Mouse (Mus musculus) stomach, postnatal 0 days (tissue): ENCODE measurements around the gene Orc5. TPM values are rescaled to one million over a fixed set of nuclear protein-coding genes. Genes with fewer than 3 reads are reported as not detected.
"Not testable (repeated sequence)": the region's sequence is repeated elsewhere in the genome, so short reads cannot be mapped to it uniquely, and the experiment has no call there.

Experiments used
- ATAC-seq: fragments of 200-750 bp; cut with Nextera tagmentation; 2 replicates; pipeline ENCODE4 v1.8.0; 2017; ENCODE audit not compliant: low FRiP score, low TSS enrichment
- DNase-seq: peaks from one replicate; pipeline ENCODE4 v3.0.0-alpha.2; 2016; ENCODE audit warnings: low spot score
- H3K27ac ChIP-seq: fragments of 300-500 bp; sonication (generic); replicated peaks from 2 replicates; pipeline ENCODE4 v1.5.1; 2014; ENCODE audit warnings: mild to moderate bottlenecking, control low read depth
- H3K27me3 ChIP-seq: fragments of 300-500 bp; sonication (generic); 2 replicates; pipeline ENCODE4 v1.6.1; 2014; ENCODE audit warnings: low read length; ENCODE audit not compliant: control insufficient read depth, insufficient read depth
- H3K36me3 ChIP-seq: fragments of 300-500 bp; sonication (generic); 2 replicates; pipeline ENCODE4 v1.6.1; 2014; ENCODE audit warnings: low read length, mixed read lengths; ENCODE audit not compliant: control insufficient read depth, insufficient read depth
- H3K4me1 ChIP-seq: fragments of 300-500 bp; sonication (generic); replicated peaks from 2 replicates; pipeline ENCODE4 v1.6.1; 2014; ENCODE audit warnings: antibody characterized with exemption; ENCODE audit not compliant: control insufficient read depth, insufficient read depth
- H3K4me2 ChIP-seq: fragments of 300-500 bp; sonication (generic); replicated peaks from 2 replicates; pipeline ENCODE4 v1.6.1; 2014; ENCODE audit warnings: low read depth, mild to moderate bottlenecking, control low read depth, moderate library complexity
- H3K4me3 ChIP-seq: fragments of 300-500 bp; sonication (generic); 2 replicates; pipeline ENCODE4 v1.5.1; 2014; ENCODE audit warnings: low read depth, low read length, control low read depth
- H3K9ac ChIP-seq: fragments of 300-500 bp; sonication (generic); 2 replicates; pipeline ENCODE4 v1.6.1; 2014; ENCODE audit warnings: mild to moderate bottlenecking, low read length, control low read depth, mixed read lengths
- H3K9me3 ChIP-seq: fragments of 300-500 bp; sonication (generic); 2 replicates; pipeline ENCODE4 v1.6.1; 2016; ENCODE audit warnings: low read length; ENCODE audit not compliant: control insufficient read depth
- CTCF ChIP-seq: IDR thresholded peaks from 2 replicates; pipeline ENCODE4 v1.5.1; 2016; ENCODE audit warnings: antibody characterized with exemption, low read depth, mild to moderate bottlenecking, moderate library complexity
- EP300 ChIP-seq: optimal IDR thresholded peaks from 2 replicates; pipeline ENCODE3; 2016; ENCODE audit warnings: antibody characterized with exemption
- WGBS: fragments of 180-500 bp; shearing (Covaris S2); extraction: QIAGEN DNeasy Blood & Tissue Kit; methylation state at CpG from one replicate; pipeline ENCODE4 v1.1.7; 2014; 5-methylcytosine and 5-hydroxymethylcytosine counted together
- polyA plus RNA-seq: library from polyadenylated mRNA; unstranded; fragments of >200 nt; fragmentation: Nextera tagmentation; extraction: Ambion mirVana; gene quantifications from 2 replicates; pipeline ENCODE4 v1.2.1, GENCODE M21; 2015

Orc5 gene
- polyA plus RNA-seq, 1 experiment from 2014 or later, result 21.6 TPM

DNA sequence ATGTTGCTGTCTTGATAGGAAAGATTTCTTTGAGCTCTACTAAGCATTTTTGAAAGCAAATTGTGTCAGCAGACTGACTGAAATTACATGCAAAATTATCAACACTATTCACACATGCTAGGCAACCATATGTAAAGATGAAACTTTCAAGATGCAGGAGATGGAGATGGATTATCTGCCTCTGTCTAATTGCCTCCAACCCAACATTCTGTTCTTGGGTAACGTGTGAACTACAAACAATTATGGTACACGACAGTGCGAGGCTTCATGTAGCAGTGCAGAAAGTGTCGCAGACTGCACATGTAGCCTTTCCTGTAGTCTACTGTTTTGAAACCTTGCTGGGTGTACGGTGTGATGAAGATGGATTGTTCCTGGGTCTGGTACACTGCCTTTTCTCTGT is 67.7 kb downstream of the Orc5 start:
- no peak overlapping the region for H3K9ac ChIP-seq
- 0 out of 2 replicates have a peak, but pooled peaks cover 4% of the 10 kb centered on the region for H3K36me3 ChIP-seq
- H3K9me3 ChIP-seq, result no peaks in the 10 kb centered on the region
- DNase-seq, result no peak
- no peak overlapping the region for H3K27ac ChIP-seq
- no peak overlapping the region for H3K4me3 ChIP-seq
- no peak for ATAC-seq
- no peaks in the 10 kb centered on the region for H3K4me1 ChIP-seq
- no peaks in the 10 kb centered on the region for H3K27me3 ChIP-seq
- no peak overlapping the region for H3K4me2 ChIP-seq
- WGBS, result 84% methylated on average over 5 of the region's 5 CpGs
- TF ChIP-seq CTCF, result no peak
- TF ChIP-seq EP300, result no peak

GRCm38 (mm10) chr5:22472445-22472844 is 77.8 kb downstream of the Orc5 start:
- not testable (repeated sequence) for H3K9ac ChIP-seq, ATAC-seq, H3K27ac ChIP-seq, H3K4me3 ChIP-seq, H3K4me2 ChIP-seq, H3K4me1 ChIP-seq, H3K9me3 ChIP-seq, H3K36me3 ChIP-seq, DNase-seq, H3K27me3 ChIP-seq
- WGBS, result 100% methylated on average over 5 of the region's 11 CpGs

GRCm38 (mm10) chr5:22471243-22471642 is 79.0 kb downstream of the Orc5 start:
- 78% methylated on average over 4 of the region's 4 CpGs for whole genome bisulfite sequencing
- no peak overlapping the region for H3K27ac ChIP-seq
- no peaks in the 10 kb centered on the region for H3K36me3 ChIP-seq
- no peaks in the 10 kb centered on the region for H3K9me3 ChIP-seq
- no peak overlapping the region for H3K4me3 ChIP-seq
- H3K4me2 ChIP-seq, result no peak overlapping the region
- no peak for ATAC-seq
- DNase-seq, result no peak
- H3K4me1 ChIP-seq, result no peaks in the 10 kb centered on the region
- H3K27me3 ChIP-seq, result no peaks in the 10 kb centered on the region
- H3K9ac ChIP-seq, result no peak overlapping the region
- TF ChIP-seq CTCF (no peak), EP300 (no peak)

GRCm38 (mm10) chr5:22452871-22453661 is 97.2 kb downstream of the Orc5 start:
- ATAC-seq, result no peak
- Histone ChIP-seq H3K4me3 (no peak overlapping the region), H3K27me3 (no peaks in the 10 kb centered on the region), H3K4me2 (no peak overlapping the region), H3K9me3 (no peaks in the 10 kb centered on the region), H3K4me1 (no peaks in the 10 kb centered on the region), H3K9ac (no peak overlapping the region), H3K27ac (no peak overlapping the region), H3K36me3 (no peaks in the 10 kb centered on the region)
- no peak for DNase-seq
- TF ChIP-seq EP300, result no peak
- TF ChIP-seq CTCF, result no peak
- 70% methylated on average over 15 of the region's 15 CpGs for WGBS

GRCm38 (mm10) chr5:22452452-22452851 is 97.8 kb downstream of the Orc5 start:
- H3K27me3 ChIP-seq, result no peaks in the 10 kb centered on the region
- 86% methylated on average over 9 of the region's 9 CpGs for WGBS
- ATAC-seq, result no peak
- TF ChIP-seq EP300 (no peak), CTCF (no peak)
- DNase-seq, result no peak
- H3K36me3 ChIP-seq, result no peaks in the 10 kb centered on the region
- no peaks in the 10 kb centered on the region for H3K4me1 ChIP-seq
- H3K9ac ChIP-seq, result no peak overlapping the region
- no peak overlapping the region for H3K4me3 ChIP-seq
- H3K9me3 ChIP-seq, result no peaks in the 10 kb centered on the region
- H3K27ac ChIP-seq, result no peak overlapping the region
- no peak overlapping the region for H3K4me2 ChIP-seq

DNA sequence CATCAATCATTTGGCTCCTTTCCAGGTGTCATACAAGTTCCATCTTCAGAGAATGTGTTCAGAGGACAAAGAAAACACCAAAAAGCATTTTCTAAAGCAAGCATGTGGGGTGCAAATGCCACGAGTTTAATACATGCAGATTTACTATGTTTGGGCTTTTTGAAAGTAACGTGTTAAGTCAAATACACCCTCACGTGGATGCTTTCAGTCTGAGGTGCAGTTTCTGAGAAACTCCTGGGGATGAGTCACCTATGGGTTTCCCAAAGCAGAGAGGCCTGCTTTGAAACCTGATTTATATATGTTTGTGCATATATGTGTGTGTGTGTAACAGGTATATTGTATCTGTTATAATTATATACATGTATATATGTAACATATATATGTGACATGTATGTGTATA is 98.5 kb downstream of the Orc5 start:
- no peaks in the 10 kb centered on the region for H3K36me3 ChIP-seq
- no peak for ATAC-seq
- H3K27ac ChIP-seq, result no peak overlapping the region
- no peaks in the 10 kb centered on the region for H3K9me3 ChIP-seq
- no peak for TF ChIP-seq CTCF
- TF ChIP-seq EP300, result no peak
- no peak overlapping the region for H3K4me3 ChIP-seq
- WGBS, result 58% methylated on average over 3 of the region's 3 CpGs
- H3K9ac ChIP-seq, result no peak overlapping the region
- H3K4me2 ChIP-seq, result no peak overlapping the region
- no peaks in the 10 kb centered on the region for H3K27me3 ChIP-seq
- H3K4me1 ChIP-seq, result no peaks in the 10 kb centered on the region
- no peak for DNase-seq
